Mouse (Mus musculus): ENCODE data around the gene Myo16. TPM values are rescaled to one million over a fixed set of nuclear protein-coding genes. Genes with fewer than 3 reads are reported as not detected.

The Myo16 gene
- polyA plus RNA-seq, 1 experiment from 2014 or later: 0.27 TPM

- no peak for ATAC-seq (ENCODE audit: low FRiP score, low TSS enrichment)
- Histone ChIP-seq H3K4me2 (replicated peaks; ENCODE audit: low read depth, low read length) (no peak overlapping the region), H3K9me3 (ENCODE audit: control insufficient read depth, low read length) (no peaks in the 10 kb centered on the region), H3K4me3 (ENCODE audit: low read length) (no peak overlapping the region), H3K27me3 (ENCODE audit: control insufficient read depth, insufficient read depth, low read length) (no peaks in the 10 kb centered on the region), H3K27ac (ENCODE audit: low read depth, low read length) (no peak overlapping the region), H3K36me3 (ENCODE audit: control insufficient read depth, insufficient read depth, low read length) (no peaks in the 10 kb centered on the region), H3K9ac (ENCODE audit: low read depth, low read length) (no peak overlapping the region), H3K4me1 (ENCODE audit: control insufficient read depth, insufficient read depth, low read length) (no peaks in the 10 kb centered on the region)
- WGBS: 73% methylated on average over 16 of the region's 16 CpGs
These were observed 381.0 kb downstream of the Myo16 start for GRCm38 (mm10) chr8:10534619-10535286.

DNA sequence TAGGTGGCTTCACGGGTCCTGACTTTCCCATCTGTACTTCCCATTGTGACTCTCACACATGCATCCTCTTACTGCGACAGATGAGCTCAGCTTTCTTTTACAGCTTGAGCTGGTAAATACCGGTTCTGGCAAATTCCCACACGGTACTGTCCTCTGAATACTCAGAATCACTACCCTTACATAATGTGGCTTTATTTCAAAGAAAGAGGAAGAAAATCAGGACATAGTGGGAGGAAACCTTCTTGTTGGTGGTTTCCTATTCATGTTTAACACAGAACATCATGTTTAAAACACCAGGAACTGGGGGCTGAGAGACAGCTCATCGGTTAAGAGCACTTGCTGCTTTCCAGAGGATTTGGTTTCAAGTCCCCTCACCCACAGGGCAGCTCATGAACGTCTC is 384.6 kb downstream of the Myo16 start:
- ATAC-seq (ENCODE audit: low FRiP score, low TSS enrichment): no peak

GRCm38 (mm10) chr8:10539665-10540064 is 386.0 kb downstream of the Myo16 start:
- no peak overlapping the region for H3K9ac ChIP-seq (ENCODE audit: low read depth, low read length)
- no peaks in the 10 kb centered on the region for H3K27me3 ChIP-seq (ENCODE audit: control insufficient read depth, insufficient read depth, low read length)
- no peaks in the 10 kb centered on the region for H3K4me1 ChIP-seq (ENCODE audit: control insufficient read depth, insufficient read depth, low read length)
- no peak overlapping the region for H3K27ac ChIP-seq (ENCODE audit: low read depth, low read length)
- no peak overlapping the region for H3K4me3 ChIP-seq (ENCODE audit: low read length)
- peaks cover 9% of the 10 kb centered on the region; the same call in 1 of the 2 replicates for H3K9me3 ChIP-seq (ENCODE audit: control insufficient read depth, low read length)
- ATAC-seq (ENCODE audit: low FRiP score, low TSS enrichment): no peak
- H3K4me2 ChIP-seq (replicated peaks; ENCODE audit: low read depth, low read length): no peak overlapping the region
- H3K36me3 ChIP-seq (ENCODE audit: control insufficient read depth, insufficient read depth, low read length): no peaks in the 10 kb centered on the region
- 84% methylated on average over 4 of the region's 4 CpGs for WGBS

More for the DNA sequence above, 384.6 kb downstream of the Myo16 start:
- no peak overlapping the region for H3K27ac ChIP-seq (ENCODE audit: low read depth, low read length)
- no peak overlapping the region for H3K4me3 ChIP-seq (ENCODE audit: low read length)
- no peak overlapping the region for H3K9ac ChIP-seq (ENCODE audit: low read depth, low read length)
- H3K9me3 ChIP-seq (ENCODE audit: control insufficient read depth, low read length): no peaks in the 10 kb centered on the region
- H3K27me3 ChIP-seq (ENCODE audit: control insufficient read depth, insufficient read depth, low read length): no peaks in the 10 kb centered on the region
- 57% methylated on average over 6 of the region's 6 CpGs for WGBS
- no peaks in the 10 kb centered on the region for H3K4me1 ChIP-seq (ENCODE audit: control insufficient read depth, insufficient read depth, low read length)
- H3K36me3 ChIP-seq (ENCODE audit: control insufficient read depth, insufficient read depth, low read length): no peaks in the 10 kb centered on the region
- H3K4me2 ChIP-seq (replicated peaks; ENCODE audit: low read depth, low read length): no peak overlapping the region

DNA sequence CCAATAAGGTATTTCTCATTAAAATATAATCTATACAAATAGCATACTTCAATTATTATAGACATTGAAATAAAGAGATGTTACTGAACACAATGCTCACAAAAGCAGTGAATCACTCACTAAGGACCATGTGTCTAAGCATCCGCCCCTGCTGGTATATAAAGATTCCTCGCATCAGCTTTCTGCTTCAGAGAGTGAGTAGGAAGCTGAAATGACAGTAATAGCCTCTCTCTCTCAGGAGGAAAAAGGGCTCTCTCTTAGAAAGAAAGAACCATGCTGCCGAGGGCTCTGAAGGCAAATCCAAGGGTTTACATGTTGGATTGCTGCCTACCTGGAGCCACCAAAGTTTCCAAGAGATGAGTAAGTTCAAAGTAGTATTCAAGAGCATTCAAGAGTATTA is 392.2 kb downstream of the Myo16 start:
- Histone ChIP-seq H3K36me3 (ENCODE audit: control insufficient read depth, insufficient read depth, low read length) (no peaks in the 10 kb centered on the region), H3K4me2 (replicated peaks; ENCODE audit: low read depth, low read length) (no peak overlapping the region), H3K27ac (ENCODE audit: low read depth, low read length) (no peak overlapping the region), H3K4me1 (ENCODE audit: control insufficient read depth, insufficient read depth, low read length) (no peaks in the 10 kb centered on the region), H3K9me3 (ENCODE audit: control insufficient read depth, low read length) (peaks cover 9% of the 10 kb centered on the region; the same call in 1 of the 2 replicates), H3K9ac (ENCODE audit: low read depth, low read length) (no peak overlapping the region), H3K4me3 (ENCODE audit: low read length) (no peak overlapping the region), H3K27me3 (ENCODE audit: control insufficient read depth, insufficient read depth, low read length) (no peaks in the 10 kb centered on the region)
- no peak for ATAC-seq (ENCODE audit: low FRiP score, low TSS enrichment)
- 91% methylated on average over 3 of the region's 3 CpGs for WGBS

DNA sequence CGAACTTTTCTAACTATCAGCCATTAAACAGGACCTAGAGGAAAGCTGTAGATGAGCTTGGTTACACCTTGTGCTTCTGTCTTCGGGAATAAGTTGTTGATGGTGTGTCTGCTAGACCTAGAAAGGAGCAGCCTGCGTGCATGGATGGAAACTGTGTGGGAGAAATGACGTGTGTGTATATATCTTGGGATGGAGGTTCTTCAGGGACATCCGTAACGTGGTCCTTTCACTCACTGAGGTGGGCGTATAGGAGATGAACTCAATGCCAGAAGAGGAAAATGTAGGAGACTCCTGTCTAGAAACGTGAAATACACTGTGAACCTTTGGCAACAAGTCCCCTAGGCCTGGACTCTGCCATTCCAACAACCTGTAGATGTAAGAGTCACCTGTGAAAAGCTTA is 392.8 kb downstream of the Myo16 start:
- Histone ChIP-seq H3K4me1 (ENCODE audit: control insufficient read depth, insufficient read depth, low read length) (no peaks in the 10 kb centered on the region), H3K4me3 (ENCODE audit: low read length) (no peak overlapping the region), H3K9me3 (ENCODE audit: control insufficient read depth, low read length) (peaks cover 9% of the 10 kb centered on the region; the same call in 1 of the 2 replicates), H3K27me3 (ENCODE audit: control insufficient read depth, insufficient read depth, low read length) (no peaks in the 10 kb centered on the region), H3K9ac (ENCODE audit: low read depth, low read length) (no peak overlapping the region), H3K4me2 (replicated peaks; ENCODE audit: low read depth, low read length) (no peak overlapping the region), H3K36me3 (ENCODE audit: control insufficient read depth, insufficient read depth, low read length) (no peaks in the 10 kb centered on the region), H3K27ac (ENCODE audit: low read depth, low read length) (no peak overlapping the region)
- no peak for ATAC-seq (ENCODE audit: low FRiP score, low TSS enrichment)
- WGBS: 91% methylated on average over 8 of the region's 8 CpGs

GRCm38 (mm10) chr8:10548003-10548584 is 394.4 kb downstream of the Myo16 start:
- H3K36me3 ChIP-seq (ENCODE audit: control insufficient read depth, insufficient read depth, low read length): no peaks in the 10 kb centered on the region
- H3K27ac ChIP-seq (ENCODE audit: low read depth, low read length): no peak overlapping the region
- H3K4me2 ChIP-seq (replicated peaks; ENCODE audit: low read depth, low read length): no peak overlapping the region
- H3K4me1 ChIP-seq (ENCODE audit: control insufficient read depth, insufficient read depth, low read length): no peaks in the 10 kb centered on the region
- 83% methylated on average over 9 of the region's 9 CpGs for WGBS
- peaks cover 9% of the 10 kb centered on the region; the same call in 1 of the 2 replicates for H3K9me3 ChIP-seq (ENCODE audit: control insufficient read depth, low read length)
- no peak overlapping the region for H3K4me3 ChIP-seq (ENCODE audit: low read length)
- H3K9ac ChIP-seq (ENCODE audit: low read depth, low read length): no peak overlapping the region
- no peak for ATAC-seq (ENCODE audit: low FRiP score, low TSS enrichment)
- no peaks in the 10 kb centered on the region for H3K27me3 ChIP-seq (ENCODE audit: control insufficient read depth, insufficient read depth, low read length)

DNA sequence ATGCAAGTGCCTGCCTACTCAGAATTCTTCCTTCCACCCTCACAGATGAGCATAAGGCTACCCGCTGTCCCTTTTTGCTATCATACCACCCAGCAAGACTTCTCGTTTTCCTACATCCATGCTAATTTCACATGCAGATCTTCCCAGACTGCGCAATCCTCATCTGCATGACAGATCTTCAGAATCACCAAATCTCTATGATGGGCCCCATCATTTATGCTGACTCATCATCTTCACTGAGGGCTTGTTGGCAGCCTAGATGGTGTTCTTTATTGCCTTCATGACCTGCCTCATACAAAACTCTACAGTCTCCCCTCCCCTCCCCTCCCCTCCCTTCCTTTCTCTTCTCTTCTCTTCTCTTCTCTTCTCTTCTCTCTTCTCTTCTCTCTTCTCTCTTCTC is 395.7 kb downstream of the Myo16 start:
- H3K4me1 ChIP-seq (ENCODE audit: control insufficient read depth, insufficient read depth, low read length): no peaks in the 10 kb centered on the region
- H3K27me3 ChIP-seq (ENCODE audit: control insufficient read depth, insufficient read depth, low read length): no peaks in the 10 kb centered on the region
- H3K4me2 ChIP-seq (replicated peaks; ENCODE audit: low read depth, low read length): no peak overlapping the region
- no peaks in the 10 kb centered on the region for H3K36me3 ChIP-seq (ENCODE audit: control insufficient read depth, insufficient read depth, low read length)
- no peak overlapping the region for H3K27ac ChIP-seq (ENCODE audit: low read depth, low read length)
- H3K9me3 ChIP-seq (ENCODE audit: control insufficient read depth, low read length): peaks cover under 1% of the 10 kb centered on the region; the same call in 1 of the 2 replicates
- no peak overlapping the region for H3K4me3 ChIP-seq (ENCODE audit: low read length)
- no peak for ATAC-seq (ENCODE audit: low FRiP score, low TSS enrichment)
- 95% methylated on average over 3 of the region's 3 CpGs for WGBS
- no peak overlapping the region for H3K9ac ChIP-seq (ENCODE audit: low read depth, low read length)

GRCm38 (mm10) chr8:10557961-10558360 is 404.2 kb downstream of the Myo16 start:
- no peak for ATAC-seq (ENCODE audit: low FRiP score, low TSS enrichment)
- Histone ChIP-seq H3K27ac (ENCODE audit: low read depth, low read length) (no peak overlapping the region), H3K36me3 (ENCODE audit: control insufficient read depth, insufficient read depth, low read length) (no peaks in the 10 kb centered on the region), H3K9me3 (ENCODE audit: control insufficient read depth, low read length) (no peaks in the 10 kb centered on the region), H3K9ac (ENCODE audit: low read depth, low read length) (no peak overlapping the region), H3K4me1 (ENCODE audit: control insufficient read depth, insufficient read depth, low read length) (no peaks in the 10 kb centered on the region), H3K4me3 (ENCODE audit: low read length) (no peak overlapping the region), H3K27me3 (ENCODE audit: control insufficient read depth, insufficient read depth, low read length) (no peaks in the 10 kb centered on the region), H3K4me2 (replicated peaks; ENCODE audit: low read depth, low read length) (no peak overlapping the region)
- WGBS: 76% methylated on average over 7 of the region's 7 CpGs

DNA sequence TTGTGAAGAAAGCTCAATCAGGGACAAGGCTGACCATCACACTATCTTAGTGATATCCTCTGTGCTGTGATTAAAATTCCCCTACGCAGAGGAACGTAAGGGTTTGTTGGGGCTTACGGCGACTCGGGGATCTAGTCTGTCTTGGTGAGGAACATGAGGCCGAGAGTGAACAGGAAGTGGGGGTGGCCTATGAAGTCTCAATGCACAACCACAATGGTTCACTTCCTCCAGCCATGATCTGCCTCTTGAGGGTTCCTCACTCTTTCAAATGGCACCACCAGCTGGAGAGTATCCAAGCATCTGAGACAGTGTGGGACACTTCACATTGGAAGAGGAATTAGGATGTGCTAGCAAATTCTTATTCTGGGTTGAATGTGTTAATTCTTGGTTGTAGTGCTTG is 405.8 kb downstream of the Myo16 start:
- ATAC-seq (ENCODE audit: low FRiP score, low TSS enrichment): no peak
- Histone ChIP-seq H3K9me3 (ENCODE audit: control insufficient read depth, low read length) (no peaks in the 10 kb centered on the region), H3K27ac (ENCODE audit: low read depth, low read length) (no peak overlapping the region), H3K27me3 (ENCODE audit: control insufficient read depth, insufficient read depth, low read length) (no peaks in the 10 kb centered on the region), H3K9ac (ENCODE audit: low read depth, low read length) (no peak overlapping the region), H3K36me3 (ENCODE audit: control insufficient read depth, insufficient read depth, low read length) (no peaks in the 10 kb centered on the region), H3K4me3 (ENCODE audit: low read length) (no peak overlapping the region), H3K4me1 (ENCODE audit: control insufficient read depth, insufficient read depth, low read length) (no peaks in the 10 kb centered on the region), H3K4me2 (replicated peaks; ENCODE audit: low read depth, low read length) (no peak overlapping the region)
- 79% methylated on average over 6 of the region's 6 CpGs for WGBS

Measured in kidney, embryonic 14.5 days (tissue).